Mouse (Mus musculus) liver, embryonic 16.5 days (tissue): ENCODE measurements around the gene Sgms2. TPM values are rescaled to one million over a fixed set of nuclear protein-coding genes. Genes with fewer than 3 reads are reported as not detected.

Experiments
- ATAC-seq: fragments of 200-750 bp; cut with Nextera tagmentation; 2 replicates; pipeline ENCODE4 v1.8.0; 2017; ENCODE audit warnings: low read depth, mild to moderate bottlenecking, moderate number of reproducible peaks, moderate library complexity
- H3K27ac ChIP-seq: fragments of 300-500 bp; sonication (generic); 2 replicates; pipeline ENCODE4 v1.5.1; 2014; ENCODE audit warnings: mild to moderate bottlenecking, low read length
- H3K27me3 ChIP-seq: fragments of 300-500 bp; sonication (generic); 2 replicates; pipeline ENCODE4 v1.6.1; 2014; ENCODE audit warnings: low read depth, low read length, mixed read lengths; ENCODE audit not compliant: control insufficient read depth, insufficient read depth
- H3K36me3 ChIP-seq: fragments of 300-500 bp; sonication (generic); 2 replicates; pipeline ENCODE4 v1.6.1; 2014; ENCODE audit warnings: mild to moderate bottlenecking; ENCODE audit not compliant: control insufficient read depth, insufficient read depth
- H3K4me1 ChIP-seq: fragments of 300-500 bp; sonication (generic); 2 replicates; pipeline ENCODE4 v1.6.1; 2014; ENCODE audit warnings: low read depth, low read length, mixed read lengths; ENCODE audit not compliant: control insufficient read depth
- H3K4me2 ChIP-seq: fragments of 300-500 bp; sonication (generic); 2 replicates; pipeline ENCODE4 v1.6.1; 2014; ENCODE audit warnings: low read depth, low read length, mixed read lengths
- H3K4me3 ChIP-seq: fragments of 300-500 bp; sonication (generic); 2 replicates; pipeline ENCODE4 v1.5.1; 2014; ENCODE audit warnings: low read depth, mild to moderate bottlenecking, low read length
- H3K9ac ChIP-seq: fragments of 300-500 bp; sonication (generic); 2 replicates; pipeline ENCODE4 v1.6.1; 2014; ENCODE audit warnings: low read depth, low read length
- H3K9me3 ChIP-seq: fragments of 300-500 bp; sonication (generic); replicated peaks from 2 replicates; pipeline ENCODE4 v1.6.1; 2016; ENCODE audit warnings: low read length; ENCODE audit not compliant: control insufficient read depth
- WGBS: fragments of 180-500 bp; shearing (Covaris S2); extraction: QIAGEN DNeasy Blood & Tissue Kit; methylation state at CpG from one replicate; pipeline ENCODE4 v1.1.7; 2014; ENCODE audit not compliant: insufficient replicate concordance; 5-methylcytosine and 5-hydroxymethylcytosine counted together
- polyA plus RNA-seq: library from polyadenylated mRNA; unstranded; fragments of >200 nt; fragmentation: Nextera tagmentation; extraction: Ambion mirVana; gene quantifications from 2 replicates; pipeline ENCODE4 v1.2.1, GENCODE M21; 2015

Sgms2 gene
- polyA plus RNA-seq, 1 experiment from 2014 or later: 4.9 TPM

- Histone ChIP-seq H3K4me3 (peak overlapping the region; percentile 71), H3K36me3 (no peaks in the 10 kb centered on the region), H3K4me2 (peak overlapping the region; percentile 81), H3K9me3 (no peaks in the 10 kb centered on the region), H3K4me1 (peaks cover 12% of the 10 kb centered on the region), H3K27ac (peak overlapping the region; percentile 70), H3K9ac (peak overlapping the region; percentile 37), H3K27me3 (no peaks in the 10 kb centered on the region)
- WGBS: 18% methylated on average over 10 of the region's 10 CpGs
- ATAC-seq: no peak
These were observed 218.7 kb downstream of the Sgms2 start for GRCm38 (mm10) chr3:131272374-131273100.

- no peaks in the 10 kb centered on the region for H3K9me3 ChIP-seq
- WGBS: under 1% methylated on average over 52 of the region's 54 CpGs
- no peaks in the 10 kb centered on the region for H3K27me3 ChIP-seq
- peak within 1 kb of the TSS; percentile 81 for H3K4me2 ChIP-seq
- peak within 1 kb of the TSS; percentile 77 for H3K27ac ChIP-seq
- peaks cover 13% of the 10 kb centered on the region for H3K4me1 ChIP-seq
- ATAC-seq: peak; percentile 83
- H3K36me3 ChIP-seq: no peaks in the 10 kb centered on the region
- H3K4me3 ChIP-seq: peak within 1 kb of the TSS; percentile 71
- H3K9ac ChIP-seq: peak within 1 kb of the TSS; percentile 69
These were observed 219.4 kb downstream of the Sgms2 start, which contains the start of gene Hadh for GRCm38 (mm10) chr3:131271559-131272373. Hadh (minus strand) TSS chr3:131272101.

DNA sequence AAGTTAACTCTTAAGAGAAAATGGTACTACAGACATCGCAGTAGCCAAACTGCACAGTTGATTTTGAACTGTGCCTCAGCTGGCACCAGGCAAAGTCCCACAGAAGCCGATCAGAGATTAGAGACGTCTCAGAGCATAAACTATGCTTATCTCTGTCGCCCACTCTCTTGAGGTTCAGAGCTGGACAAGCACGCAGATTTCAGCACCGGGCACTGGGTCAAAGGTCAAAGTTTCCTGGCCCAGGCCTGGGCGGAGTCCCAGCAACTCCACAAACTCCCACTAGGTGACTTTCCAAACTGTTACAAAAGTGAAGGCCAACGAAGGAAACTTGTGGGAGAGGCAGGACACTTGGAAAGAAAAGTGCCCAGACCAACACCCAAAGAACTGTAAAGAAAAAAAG lies 220.1 kb downstream of the Sgms2 start:
- Histone ChIP-seq H3K4me1 (peaks cover 16% of the 10 kb centered on the region), H3K4me3 (peak overlapping the region; percentile 71), H3K9me3 (no peaks in the 10 kb centered on the region), H3K4me2 (peak overlapping the region; percentile 81), H3K36me3 (no peaks in the 10 kb centered on the region), H3K9ac (peak overlapping the region; percentile 69), H3K27ac (peak overlapping the region; percentile 77), H3K27me3 (no peaks in the 10 kb centered on the region)
- 3% methylated on average over 8 of the region's 8 CpGs for WGBS
- peak; percentile 71 for ATAC-seq

DNA sequence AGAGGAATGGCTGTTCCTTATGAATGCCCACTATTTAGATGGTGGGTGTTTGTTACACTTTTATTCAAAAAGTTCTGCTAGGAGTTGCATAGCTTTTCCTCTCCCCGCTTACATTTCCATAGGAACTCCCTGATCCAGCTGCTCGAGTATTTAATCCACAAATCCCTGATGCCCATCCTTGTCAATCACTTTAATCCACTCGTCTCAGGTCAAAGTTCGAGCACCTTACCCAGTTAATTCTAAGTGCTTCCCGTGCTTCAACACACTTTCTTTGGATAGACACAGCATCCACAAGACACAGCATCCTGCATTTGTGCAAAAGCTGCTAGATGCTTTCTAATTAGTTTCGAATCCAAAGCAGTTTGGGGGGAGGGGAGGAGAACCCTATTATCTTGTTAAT lies 220.8 kb downstream of the Sgms2 start:
- ATAC-seq: no peak
- Histone ChIP-seq H3K4me1 (peaks cover 16% of the 10 kb centered on the region), H3K27me3 (no peaks in the 10 kb centered on the region), H3K4me3 (peak overlapping the region; percentile 71), H3K36me3 (no peaks in the 10 kb centered on the region), H3K27ac (no peak overlapping the region; the same call in 1 of the 2 replicates), H3K4me2 (peak overlapping the region; percentile 81), H3K9ac (no peak overlapping the region), H3K9me3 (no peaks in the 10 kb centered on the region)
- 58% methylated on average over 6 of the region's 6 CpGs for WGBS

Other genes with a start within 250 kb of the Sgms2 start
- gene Hadh, start 219.3 kb downstream of the Sgms2 start, polyA plus RNA-seq: 122 and 150 TPM in 2 replicates
- 0.14 and 0.26 TPM in 2 replicates for gene Cyp2u1, start 188.2 kb downstream of the Sgms2 start, polyA plus RNA-seq
- gene Papss1, start 73.4 kb upstream of the Sgms2 start, polyA plus RNA-seq: 8.6 and 8.9 TPM in 2 replicates